Mouse (Mus musculus) testis, adult 2 months (tissue): ENCODE data around the gene Gpank1.
A peak's percentile ranks its signal among the peaks of the same experiment; 100 is the strongest.

Source experiments
- CTCF ChIP-seq: fragments of 200-500 bp; IDR thresholded peaks from 2 replicates; pipeline ENCODE4 v1.5.1; 2012; ENCODE audit warnings: low read depth, mild to moderate bottlenecking, inconsistent platforms, low read length, moderate library complexity; ENCODE audit not compliant: control insufficient read depth, insufficient read depth, insufficient replicate concordance
- POLR2A ChIP-seq: fragments of 200-500 bp; IDR thresholded peaks from 2 replicates; pipeline ENCODE4 v1.6.1; 2012; ENCODE audit warnings: low read depth, mild to moderate bottlenecking, inconsistent platforms, low read length, moderate library complexity; ENCODE audit not compliant: control insufficient read depth

DNA sequence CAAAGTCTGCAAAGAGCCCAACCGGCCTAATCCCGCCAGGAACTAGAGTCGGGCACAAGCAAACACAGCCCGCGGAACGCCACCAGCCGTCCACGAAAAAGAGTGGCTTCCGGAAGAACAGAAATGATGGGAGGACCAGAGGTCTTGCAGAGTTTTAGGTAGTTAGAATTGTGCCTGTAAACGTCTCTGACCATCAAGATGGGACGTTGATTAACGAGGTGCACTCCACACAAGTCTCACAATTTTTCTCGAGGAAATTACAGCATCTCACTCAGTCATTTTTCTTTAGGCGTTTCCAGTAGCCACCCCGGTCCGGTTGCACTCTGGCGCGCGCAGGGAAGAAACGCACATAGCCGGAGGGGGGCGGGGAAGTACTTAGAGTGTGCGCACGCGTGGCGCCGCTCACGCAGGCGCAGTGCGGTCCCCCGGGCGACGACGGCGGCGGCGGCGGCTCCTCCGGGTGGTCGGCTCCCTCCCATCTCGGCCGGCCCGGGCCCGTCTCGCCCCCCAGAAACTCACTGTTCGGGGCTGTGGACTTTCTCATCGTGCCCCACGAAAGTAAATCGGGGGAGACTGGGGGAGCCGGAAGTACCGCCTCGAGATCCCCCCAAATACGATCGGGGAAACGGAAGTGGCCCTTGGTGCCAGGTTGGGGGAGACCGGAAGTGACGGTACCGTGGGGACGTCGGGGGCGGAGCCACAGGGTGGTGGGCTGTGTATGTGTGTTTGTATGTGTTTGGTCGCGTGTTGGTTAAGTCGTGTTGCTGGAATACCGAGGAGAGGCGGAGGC, 13.7 kb downstream of the Gpank1 start, which contains the start of gene Bag6:
- TF ChIP-seq CTCF: no peak; the same call in 1 of the 2 replicates
- TF ChIP-seq POLR2A: peak; percentile 70
